Mouse (Mus musculus) megakaryocyte progenitor cell, adult 5-6 weeks (primary cell): ENCODE measurements at regions not wholly inside any gene's neighbourhood (a gene's known extent, or its start where the extent isn't known, plus 50 kb on each side); places are given as distances from the start of the nearest gene placed in this dataset.
A peak's percentile ranks its signal among the peaks of the same experiment; 100 is the strongest.

Experiments used
- ATAC-seq: replicated peaks from 2 replicates; pipeline ENCODE4 v1.8.0; 2016; ENCODE audit warnings: mild to moderate bottlenecking, moderate TSS enrichment, inconsistent platforms; ENCODE audit not compliant: poor library complexity

GRCm38 (mm10) chr15:10767535-10767934, 53.1 kb upstream of the Rai14 start:
- peak; percentile 87 for ATAC-seq

DNA sequence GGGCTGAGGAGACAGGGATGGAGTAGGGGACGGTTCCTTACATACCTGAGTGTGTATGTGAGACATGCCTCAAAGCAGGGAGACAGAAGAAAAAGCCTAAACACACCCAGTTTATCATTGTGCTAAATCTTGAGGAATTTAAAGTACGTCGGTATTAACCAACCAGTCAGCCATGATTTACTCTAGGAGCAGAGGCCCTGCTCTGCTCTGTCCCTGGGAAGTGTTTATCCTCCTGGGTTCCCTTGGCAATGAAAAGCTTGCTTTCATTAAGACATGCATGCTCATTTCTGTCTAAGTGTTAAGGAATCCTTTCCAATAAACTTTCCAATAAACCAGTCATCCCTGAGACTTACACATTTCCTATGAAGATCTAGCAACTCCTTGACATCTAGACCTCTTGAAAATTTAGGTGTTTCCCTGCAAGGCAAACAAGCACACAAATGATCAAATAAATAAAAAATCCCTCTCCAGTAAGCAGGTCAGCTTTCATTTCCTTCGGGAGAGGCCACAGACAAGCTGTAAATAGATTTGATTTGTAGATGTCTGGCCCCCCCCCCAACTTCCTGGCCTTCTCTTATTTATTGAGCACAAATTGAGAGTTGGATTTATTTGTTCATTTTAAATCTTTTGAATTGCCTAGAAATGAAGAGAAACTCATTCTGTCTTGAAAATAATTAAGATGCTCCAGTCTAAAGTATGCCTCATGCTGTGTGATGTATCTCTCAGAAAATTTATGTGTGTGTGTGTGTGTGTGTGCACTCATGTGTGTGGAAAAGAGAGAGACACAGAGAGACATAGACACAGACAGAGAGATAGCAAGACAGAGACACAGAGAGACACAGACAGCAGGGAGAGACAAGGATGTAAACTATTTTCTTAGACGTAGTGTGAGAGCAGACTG, 56.2 kb upstream of the Rai14 start:
- no peak for ATAC-seq

GRCm38 (mm10) chr15:10771311-10771690, 56.9 kb upstream of the Rai14 start:
- peak; percentile 79 for ATAC-seq

GRCm38 (mm10) chr15:10779941-10780620, 65.7 kb upstream of the Rai14 start:
- ATAC-seq, result peak; percentile 63

DNA sequence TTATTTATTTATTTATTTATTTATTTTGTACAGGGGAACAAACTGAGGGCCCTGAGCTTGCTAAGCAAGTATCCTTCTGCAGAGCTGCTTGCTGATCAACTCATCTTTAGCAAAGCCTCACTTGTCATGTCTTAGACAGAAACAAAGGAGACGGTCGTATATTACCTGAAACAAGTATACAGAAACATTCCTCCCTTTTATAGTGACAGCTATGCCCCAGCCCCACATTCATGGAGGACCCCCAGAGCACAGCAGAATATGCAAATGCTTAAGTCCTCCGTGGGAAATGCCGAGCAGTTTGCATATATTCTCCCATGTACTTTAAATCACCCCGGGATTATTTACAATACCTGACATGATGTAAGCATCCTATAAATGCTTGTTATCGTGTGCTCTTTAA, 74.9 kb upstream of the Rai14 start:
- ATAC-seq, result no peak

- ATAC-seq, result no peak
Observed at GRCm38 (mm10) chr15:10790862-10791497, 76.6 kb upstream of the Rai14 start.

DNA sequence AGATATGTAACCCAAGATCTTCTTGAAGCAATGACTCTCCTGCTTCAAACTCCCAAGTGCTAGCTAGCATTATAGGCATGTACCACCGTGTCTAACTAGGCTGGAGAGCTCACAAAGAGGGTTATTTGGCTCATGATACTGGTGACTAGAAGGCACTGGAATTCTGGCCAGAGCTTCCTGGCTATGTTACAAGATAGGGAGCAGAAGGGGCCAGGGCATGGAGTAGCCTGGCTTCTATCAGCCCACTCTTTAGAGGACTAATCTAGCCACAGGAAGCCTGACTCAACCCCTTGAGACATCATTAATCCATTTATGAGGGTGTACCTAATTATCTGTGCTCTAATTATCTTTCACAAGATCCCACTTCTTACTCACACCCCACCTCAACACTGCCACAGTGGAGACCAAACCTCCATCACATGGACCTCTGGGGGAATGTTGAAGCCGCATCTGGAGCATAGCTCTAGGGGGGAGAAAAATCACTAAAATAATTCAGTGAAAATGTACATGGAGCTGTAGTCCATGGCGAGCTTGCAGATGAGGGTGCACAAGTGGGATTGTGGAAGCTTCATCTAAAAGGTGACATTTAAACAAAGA, 77.2 kb upstream of the Rai14 start:
- no peak for ATAC-seq

- ATAC-seq, result no peak
Observed at GRCm38 (mm10) chr15:10792156-10792555, 77.7 kb upstream of the Rai14 start.

DNA sequence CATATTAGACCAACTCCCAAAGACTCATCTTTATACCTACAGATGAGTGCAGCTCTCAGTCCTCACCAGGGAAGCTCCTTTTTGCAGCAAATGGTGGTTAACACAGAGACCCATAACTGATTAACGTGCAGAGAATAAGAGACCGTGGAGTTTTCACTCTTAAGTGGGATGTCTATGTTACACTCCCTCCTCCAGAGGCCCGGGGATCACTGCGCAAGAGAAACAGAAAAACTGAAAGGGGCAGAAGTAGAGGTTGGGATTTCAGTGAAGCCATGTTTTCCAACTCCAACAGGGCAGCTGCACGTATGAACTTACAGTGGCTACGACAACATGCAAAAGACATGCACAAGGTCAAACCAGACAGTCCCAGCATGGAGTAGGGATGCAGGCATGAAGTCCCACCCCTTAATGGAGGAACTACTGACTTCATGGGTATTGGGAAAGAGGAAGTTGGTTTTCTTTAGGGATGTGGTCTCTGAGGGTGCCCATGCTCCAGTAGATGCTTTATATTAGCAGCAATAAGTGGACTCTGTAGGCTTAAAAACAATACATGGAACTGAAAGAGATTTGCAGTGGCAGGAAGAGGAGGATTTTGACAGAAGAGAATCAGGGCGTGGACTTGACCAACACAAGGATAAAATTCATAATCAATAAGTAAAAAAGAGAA, 80.8 kb upstream of the Rai14 start:
- ATAC-seq, result peak; percentile 98

GRCm38 (mm10) chr15:10799656-10800055, 85.2 kb upstream of the Rai14 start:
- ATAC-seq, result no peak

- no peak for ATAC-seq
Observed at GRCm38 (mm10) chr15:10814195-10814594, 99.8 kb upstream of the Rai14 start.

- ATAC-seq, result no peak
Observed at GRCm38 (mm10) chr15:10814709-10815108, 100.3 kb upstream of the Rai14 start.

- ATAC-seq, result no peak
Observed at GRCm38 (mm10) chr15:10816213-10816621, 101.8 kb upstream of the Rai14 start.

GRCm38 (mm10) chr15:10818216-10818615, 103.8 kb upstream of the Rai14 start:
- ATAC-seq, result peak; percentile 90

- no peak for ATAC-seq
Observed at GRCm38 (mm10) chr15:10818706-10819105, 104.3 kb upstream of the Rai14 start.

DNA sequence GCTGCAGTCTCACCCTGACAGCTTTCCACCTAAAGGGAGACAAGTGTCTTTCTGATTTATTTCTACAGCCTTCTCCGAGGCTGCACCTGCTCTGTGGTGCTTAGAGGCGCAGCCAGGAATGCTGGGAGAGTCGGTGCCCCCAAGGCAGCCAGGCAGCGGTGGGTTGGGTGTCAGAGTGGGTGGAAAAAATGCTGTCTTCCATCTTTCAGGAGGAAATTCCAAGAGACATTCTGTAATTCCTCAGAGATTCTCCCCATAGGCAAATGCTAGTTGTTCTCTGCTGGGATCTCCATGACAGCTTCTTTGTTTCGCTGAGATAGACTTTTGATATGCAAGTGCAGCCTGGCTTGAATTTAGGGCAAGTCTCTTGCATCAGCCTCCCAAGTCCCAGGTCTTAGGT, 109.5 kb upstream of the Rai14 start:
- ATAC-seq, result no peak

- ATAC-seq, result no peak
Observed at GRCm38 (mm10) chr15:10829588-10829987, 115.2 kb upstream of the Rai14 start.

DNA sequence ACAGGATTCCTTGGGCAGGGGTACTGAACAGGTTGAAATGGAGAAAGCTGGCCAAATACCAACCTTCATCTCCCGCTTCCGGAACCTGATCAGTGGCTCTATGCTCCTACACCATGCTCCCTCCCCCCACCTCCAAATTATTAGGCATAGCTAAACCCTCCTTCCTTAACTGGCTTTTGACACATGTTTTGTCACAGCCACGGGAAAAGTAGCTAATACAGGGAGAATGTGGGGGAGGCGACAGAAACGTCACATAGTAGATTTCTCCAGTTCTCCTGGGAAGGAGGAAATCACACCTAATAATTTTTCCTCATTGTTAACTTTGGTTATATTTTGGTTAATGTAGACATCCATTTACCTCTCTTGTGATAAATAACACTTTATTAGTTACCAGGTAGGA, 116.1 kb upstream of the Rai14 start:
- no peak for ATAC-seq

GRCm38 (mm10) chr15:10831106-10831505, 116.7 kb upstream of the Rai14 start:
- no peak for ATAC-seq

DNA sequence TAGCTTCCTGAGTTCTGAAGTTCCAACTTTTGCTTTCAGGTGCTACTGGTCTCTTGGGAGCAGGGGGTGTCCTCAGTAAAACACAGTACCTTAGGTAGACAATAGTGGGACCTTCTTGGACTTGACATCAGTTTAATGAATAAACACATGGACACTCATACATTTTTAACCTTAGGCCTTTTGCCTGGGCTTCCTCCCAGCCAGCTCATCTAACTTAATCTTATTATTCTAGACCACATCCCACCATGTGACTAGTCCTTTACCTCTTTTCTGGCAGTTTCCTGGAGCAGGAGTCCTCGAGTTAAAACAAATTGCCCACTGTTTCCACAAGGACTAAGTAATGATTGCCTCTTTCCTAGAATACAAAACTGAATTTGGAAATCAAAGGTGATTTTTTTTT, 117.9 kb upstream of the Rai14 start:
- no peak for ATAC-seq
